Mouse (Mus musculus) left cerebral cortex, adult 18-20 months (tissue): ENCODE data around the gene Itpr2. TPM values are rescaled to one million over a fixed set of nuclear protein-coding genes. Genes with fewer than 3 reads are reported as not detected.

Experiments
- DNase-seq, 2 experiments: peaks; one replicate each; pipeline ENCODE4 v3.0.0; 2021 to 2022; ENCODE audit warnings: low spot score in 2 of 2, mixed read lengths in 1 of 2
- total RNA-seq, 2 experiments: library from RNA; stranded (reverse); gene quantifications; 2 replicates each; pipeline ENCODE4 v1.2.3; 2021

Gene Itpr2
- total RNA-seq, 2 experiments from 2014 or later = 10.7 to 13.3 TPM

- DNase-seq = no peak
These were observed 429.2 kb downstream of the Itpr2 start for GRCm38 (mm10) chr6:146072842-146073241.

GRCm38 (mm10) chr6:146071883-146072282 lies 430.1 kb downstream of the Itpr2 start:
- no peak for DNase-seq

Other genes starting within 250 kb of the Itpr2 start
- gene Fgfr1op2, start 75.0 kb upstream of the Itpr2 start, total RNA-seq = 100 to 1,000 TPM; 100 to 101 TPM
- 10 to 100 TPM; 33.8 to 40.7 TPM for gene Ints13, start 75.6 kb upstream of the Itpr2 start, total RNA-seq
- 10 to 100 TPM; 49.2 to 49.5 TPM for gene Med21, start 140.3 kb upstream of the Itpr2 start, total RNA-seq
- 10 to 100 TPM; 27.2 to 27.5 TPM for gene Tm7sf3, start 140.6 kb upstream of the Itpr2 start, total RNA-seq
- 10 to 100 TPM; 25.5 to 26.3 TPM for gene Stk38l, start 222.8 kb upstream of the Itpr2 start, total RNA-seq